Mouse (Mus musculus): ENCODE measurements at regions not wholly inside any gene's neighbourhood (a gene's known extent, or its start where the extent isn't known, plus 50 kb on each side); places are given as distances from the start of the nearest gene placed in this dataset.
"Not testable (repeated sequence)": the region's sequence is repeated elsewhere in the genome, so short reads cannot be mapped to it uniquely, and the experiment has no call there.

DNA sequence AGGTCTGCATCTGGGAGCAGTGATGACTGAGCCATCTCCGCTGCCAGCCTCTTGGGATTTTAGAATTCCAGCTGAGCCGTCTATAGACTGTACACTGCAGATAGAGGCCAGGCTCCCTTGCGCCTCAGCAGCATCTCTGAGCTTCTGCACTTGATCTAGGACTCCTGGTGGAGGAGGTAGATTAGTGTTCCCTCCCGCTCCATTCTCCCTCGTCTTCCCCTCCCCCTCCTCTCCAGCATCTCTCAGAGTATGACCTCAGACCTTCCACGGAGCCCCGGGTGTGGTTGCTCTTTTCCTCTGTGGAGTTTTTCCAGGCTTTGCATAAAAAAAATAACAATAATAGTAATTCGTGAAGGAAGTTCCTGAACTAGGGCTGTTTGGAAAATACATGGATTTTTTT lies 241.8 kb downstream of the Gadd45g start:
- no peak for DNase-seq (ENCODE audit: low spot score in 2 of 2)

DNA sequence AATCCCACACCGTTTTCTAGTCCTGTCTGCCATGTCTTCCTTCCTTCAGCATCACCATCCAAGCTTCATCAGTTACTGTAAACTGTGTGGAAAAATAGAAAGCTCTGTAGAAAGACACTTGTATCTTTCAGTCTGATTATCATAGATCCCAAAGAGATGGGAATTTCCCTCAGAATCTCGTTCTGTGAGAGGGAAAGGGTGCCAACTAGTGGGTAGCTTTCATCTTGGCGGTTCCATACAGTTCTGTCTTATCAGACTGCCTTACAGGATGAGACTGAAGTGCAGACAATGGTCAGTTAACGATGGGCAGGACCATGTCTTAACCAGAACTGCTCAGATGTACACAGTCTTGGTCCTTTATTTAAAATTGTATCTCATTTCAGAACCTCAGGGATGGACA lies 243.9 kb downstream of the Gadd45g start:
- no peak for DNase-seq (ENCODE audit: low spot score in 2 of 2)

DNA sequence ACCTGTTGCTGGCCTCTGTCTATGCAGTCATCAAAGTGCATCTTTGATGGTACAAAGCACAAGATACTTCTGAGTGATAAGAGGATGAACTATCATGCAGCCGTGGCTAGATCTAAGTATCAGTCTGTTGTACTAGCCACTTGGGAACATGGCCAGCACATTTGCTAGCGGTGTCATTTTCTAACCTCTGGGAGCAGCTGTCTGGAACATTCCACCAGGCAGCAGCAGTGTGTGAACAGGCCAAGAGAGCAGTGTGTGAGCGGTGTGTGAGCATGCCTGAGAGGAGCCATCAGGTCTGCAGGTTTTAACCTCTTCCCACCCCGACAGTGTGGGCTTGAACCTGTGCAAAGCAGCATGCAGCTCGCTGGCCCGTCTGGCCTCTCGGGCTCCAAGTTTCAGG lies 248.3 kb downstream of the Gadd45g start:
- DNase-seq (ENCODE audit: low spot score in 2 of 2), result no peak

DNA sequence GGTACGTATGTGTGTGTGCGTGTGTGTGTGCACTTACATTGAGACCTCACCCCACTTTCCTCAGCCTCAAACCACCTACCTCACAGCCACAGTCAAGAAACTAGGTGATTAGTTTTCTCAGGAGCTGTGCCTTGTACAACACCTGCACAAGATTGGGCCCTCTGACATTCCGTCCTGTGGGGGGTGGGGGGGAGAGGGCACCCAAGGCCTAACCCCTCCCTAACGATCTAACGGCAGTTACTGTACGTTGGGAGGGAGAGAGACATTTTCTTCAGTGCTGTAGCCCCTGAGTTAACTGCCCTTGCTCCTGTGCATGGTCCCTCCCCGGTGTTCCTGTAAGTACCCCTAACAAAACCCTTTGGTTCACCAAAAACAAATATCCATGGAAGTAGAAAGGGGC lies 250.0 kb downstream of the Gadd45g start:
- DNase-seq (ENCODE audit: low spot score in 2 of 2), result no peak

DNA sequence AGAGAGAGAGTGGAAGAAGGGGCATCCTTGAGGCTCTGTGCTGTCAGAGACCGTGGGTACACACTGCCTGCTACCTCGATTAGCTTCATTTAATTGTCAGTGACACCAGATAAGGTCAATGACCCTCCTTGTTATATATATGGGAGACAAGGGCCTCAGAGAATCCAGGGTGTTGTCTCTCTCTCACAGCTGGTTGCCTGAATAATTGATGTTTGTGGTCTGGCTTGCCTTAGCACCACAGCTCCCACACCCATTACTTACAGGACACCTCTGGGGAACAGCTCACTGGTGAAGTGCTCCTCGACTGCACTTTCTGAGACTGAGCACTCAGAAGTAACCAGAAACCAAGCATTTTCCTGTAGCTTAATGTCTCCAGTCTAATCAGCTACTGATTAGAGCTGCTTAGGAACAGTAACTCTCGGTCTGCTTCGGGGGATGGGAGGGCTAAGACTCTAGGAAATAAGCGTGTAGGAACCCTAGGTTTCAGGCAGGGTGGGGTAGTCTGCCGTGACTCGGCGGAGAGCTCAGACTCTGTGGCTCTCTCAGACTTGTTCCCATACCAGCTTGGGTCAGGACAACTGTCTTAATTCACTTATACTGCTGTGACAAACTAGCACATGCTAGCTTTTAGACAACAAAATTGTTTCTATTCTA lies 259.6 kb downstream of the Gadd45g start:
- DNase-seq (ENCODE audit: low spot score in 2 of 2), result no peak

DNA sequence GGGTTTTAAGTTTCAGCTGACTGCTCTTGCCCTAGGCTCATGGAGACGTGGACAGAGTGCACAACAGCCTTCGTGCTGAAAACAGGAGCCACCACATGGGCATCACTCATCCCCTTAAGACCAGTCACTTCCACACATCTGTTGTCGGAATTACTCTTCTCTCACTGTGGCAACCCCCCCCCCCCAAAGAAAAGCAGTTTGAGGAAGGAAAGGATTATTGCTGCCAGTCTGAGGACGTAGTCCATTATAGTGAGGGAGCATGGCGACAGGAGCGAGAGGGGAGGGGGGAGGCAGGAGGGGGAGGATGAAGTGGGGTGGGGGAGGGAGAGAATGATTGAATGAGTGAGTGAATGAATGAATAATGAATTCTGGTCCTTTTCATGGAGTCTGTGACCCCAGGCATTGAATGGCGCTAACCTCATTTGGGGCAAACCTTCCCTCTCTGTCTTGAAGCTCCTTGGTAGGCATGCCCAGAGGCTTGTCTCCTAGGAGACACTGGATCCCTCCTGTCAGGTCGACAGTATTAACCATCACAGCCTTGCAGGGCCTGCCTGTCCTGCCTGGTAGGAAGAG lies 262.0 kb downstream of the Gadd45g start:
- DNase-seq (ENCODE audit: low spot score in 2 of 2), result no peak

DNA sequence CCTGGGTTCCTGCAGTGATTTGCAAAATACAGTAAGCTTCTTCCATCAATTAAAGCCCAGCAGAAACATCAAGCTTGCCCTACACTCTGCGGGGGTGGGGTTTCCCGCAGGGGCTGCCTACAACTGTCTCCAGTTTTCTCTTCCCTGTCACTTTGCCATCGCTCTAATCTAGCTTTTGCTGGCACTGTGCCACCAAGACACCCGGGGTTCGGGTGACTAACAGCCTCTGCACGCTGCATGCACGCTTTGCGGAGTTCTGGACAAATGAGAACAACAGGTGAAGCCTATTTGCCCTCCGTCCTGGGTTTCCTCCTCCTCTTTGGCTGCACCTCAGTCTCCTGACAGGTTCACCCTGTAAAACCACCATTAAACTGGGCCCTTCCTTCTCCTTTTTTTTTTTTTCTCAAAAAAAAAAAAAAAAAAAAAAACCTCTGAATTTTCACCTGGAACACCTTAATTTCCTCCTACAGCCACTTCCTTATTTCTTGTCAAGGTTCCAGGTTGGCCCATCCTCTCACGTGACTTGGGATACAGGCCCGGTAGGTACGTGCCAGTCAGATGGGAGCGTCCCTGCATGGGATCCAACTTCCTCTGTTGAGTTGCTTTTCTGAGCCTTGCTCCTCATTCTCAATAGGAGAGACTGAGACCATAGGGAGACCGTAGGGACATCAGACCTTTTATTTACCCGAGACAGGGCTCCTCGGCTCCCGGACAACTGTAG lies 262.7 kb downstream of the Gadd45g start:
- no peak for DNase-seq (ENCODE audit: low spot score in 2 of 2)

DNA sequence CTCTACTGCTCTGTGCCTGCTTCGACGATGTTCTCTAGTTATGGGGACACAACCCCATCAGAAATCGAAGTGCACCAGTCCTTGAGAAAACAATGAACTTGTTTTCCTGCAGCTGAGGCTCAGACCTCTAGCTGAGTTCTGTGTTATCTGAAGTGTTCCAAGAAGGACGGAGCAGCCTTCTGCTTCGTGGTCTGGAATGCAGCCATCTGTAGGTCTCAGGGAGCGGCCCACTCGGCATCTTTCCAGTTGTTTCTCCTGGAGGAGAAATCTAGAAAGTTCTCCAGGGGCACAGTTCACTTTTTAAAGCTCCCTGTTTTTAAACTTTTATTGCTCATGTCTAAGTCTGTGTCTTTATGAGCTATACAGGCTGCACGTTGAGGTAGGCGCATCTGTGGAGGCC lies 264.3 kb downstream of the Gadd45g start:
- no peak for DNase-seq (ENCODE audit: low spot score in 2 of 2)

DNA sequence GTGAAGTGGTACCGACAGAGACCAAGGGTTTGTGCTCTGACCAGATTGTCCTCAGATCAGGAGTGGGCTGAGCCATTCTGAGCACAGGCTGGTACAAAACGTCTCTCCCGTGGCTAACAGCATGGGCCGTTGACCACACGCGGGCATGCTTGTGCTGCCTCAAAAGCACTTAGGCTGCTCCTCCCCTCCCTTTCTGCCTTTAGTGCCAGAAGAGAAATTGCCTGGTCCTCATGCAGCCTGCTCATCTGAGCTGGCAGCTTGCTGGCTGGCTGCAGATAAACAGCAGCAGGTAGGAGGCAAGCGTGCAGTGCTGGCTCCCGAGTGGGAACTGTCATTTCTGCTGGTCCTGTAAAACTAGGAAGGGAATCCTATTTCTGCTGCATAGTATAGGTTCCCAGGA lies 267.1 kb downstream of the Gadd45g start:
- peak in 1 of 2 experiments; percentile 26 for DNase-seq (ENCODE audit: low spot score in 2 of 2)

DNA sequence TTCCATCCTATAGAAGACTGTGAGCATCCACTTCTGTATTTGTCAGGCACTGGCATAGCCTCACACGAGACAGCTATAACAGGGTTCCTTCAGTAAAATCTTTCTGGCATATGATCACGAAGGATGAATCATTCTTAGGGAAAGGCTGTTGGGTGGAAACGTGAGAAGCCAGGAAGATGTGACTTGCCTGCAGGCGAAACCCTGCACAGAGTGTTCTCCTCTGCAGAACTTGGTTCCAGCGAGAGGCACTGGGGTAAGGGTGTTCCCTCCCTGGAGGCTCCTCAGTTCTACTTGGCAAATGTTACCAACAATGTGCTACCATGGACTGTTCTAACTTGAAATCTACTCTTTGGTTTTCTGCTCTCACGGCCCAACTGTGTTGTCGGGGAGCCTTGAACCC lies 268.0 kb downstream of the Gadd45g start:
- DNase-seq (ENCODE audit: low spot score in 2 of 2), result peak in 1 of 2 experiments; percentile 30

DNA sequence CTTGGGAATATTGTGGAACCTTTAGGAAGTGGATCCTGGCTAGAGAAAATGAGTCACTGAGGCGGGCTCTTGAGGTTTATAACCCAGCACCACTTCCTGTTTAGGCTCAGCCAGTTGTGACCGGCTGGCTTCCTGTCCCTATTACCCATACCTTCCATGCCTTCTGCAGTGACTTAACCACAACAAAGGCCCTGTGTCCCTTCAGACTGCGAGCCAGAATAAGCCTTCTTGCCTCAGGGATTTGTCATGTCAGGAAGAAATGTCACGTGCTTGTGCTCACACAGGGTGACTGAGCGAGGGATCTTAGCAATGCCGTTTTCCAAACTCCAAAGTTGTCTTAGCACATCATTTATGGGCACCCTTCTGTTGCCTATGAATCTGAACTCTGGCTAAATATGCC lies 268.5 kb downstream of the Gadd45g start:
- DNase-seq (ENCODE audit: low spot score in 2 of 2), result no peak

DNA sequence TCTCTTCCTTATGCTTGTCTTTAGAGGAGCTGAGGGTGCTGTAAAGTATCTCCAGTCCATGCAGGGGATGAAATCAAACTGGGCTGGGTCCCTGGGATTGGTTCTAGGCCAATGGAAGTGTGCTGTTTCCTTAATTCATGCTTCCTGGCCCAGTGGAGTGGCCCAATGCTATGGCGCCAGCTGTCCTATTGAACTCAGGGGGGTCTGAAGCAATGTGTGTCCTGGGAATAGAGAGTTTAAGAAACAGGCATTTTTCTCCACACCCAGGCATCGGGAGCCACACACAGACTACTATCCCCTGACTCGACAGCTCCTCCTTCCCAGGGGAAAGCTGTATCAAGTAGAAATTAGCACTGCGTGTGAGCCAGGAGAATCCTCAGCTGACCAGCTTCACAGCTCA lies 269.8 kb downstream of the Gadd45g start:
- no peak for DNase-seq (ENCODE audit: low spot score in 2 of 2)

DNA sequence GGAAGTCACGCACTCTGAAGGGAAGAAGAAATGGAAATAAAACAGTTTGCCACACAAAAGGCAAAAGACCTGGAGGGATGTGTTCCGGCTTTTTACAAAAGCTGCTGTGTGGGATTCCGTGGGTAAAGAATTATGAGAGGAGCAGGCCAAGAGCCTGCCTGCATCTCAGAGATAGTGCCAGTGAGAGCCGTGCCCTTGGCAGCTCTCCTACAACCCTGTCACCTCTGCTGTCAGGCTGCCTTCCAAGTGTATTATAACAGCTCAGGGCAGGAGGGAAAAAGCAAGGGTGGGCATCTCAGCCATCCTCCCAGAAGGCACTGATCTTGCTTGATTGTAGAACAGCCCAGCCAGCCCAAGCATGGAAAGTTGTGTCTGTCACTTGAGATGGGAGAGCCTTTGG lies 270.3 kb downstream of the Gadd45g start:
- DNase-seq (ENCODE audit: low spot score in 2 of 2), result no peak

DNA sequence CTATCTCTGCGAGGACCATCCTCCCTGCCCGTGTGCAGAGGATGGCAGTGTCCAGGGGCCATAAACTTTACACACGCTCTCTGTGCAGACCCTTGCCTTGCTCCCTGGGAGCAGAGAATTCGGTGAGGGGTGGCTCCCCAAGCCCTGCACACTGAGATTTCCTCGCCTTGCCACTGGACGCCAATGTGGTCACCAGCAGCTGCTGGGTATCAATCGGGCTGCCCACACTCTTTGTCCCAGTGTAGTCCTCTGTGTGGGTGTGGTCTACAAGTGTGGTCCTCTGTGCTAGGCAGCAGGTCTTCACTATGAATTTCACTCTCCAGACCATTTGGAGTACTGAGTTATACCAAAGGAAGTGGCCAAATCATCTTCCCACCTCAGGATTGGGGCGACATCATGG lies 274.3 kb downstream of the Gadd45g start:
- no peak for DNase-seq (ENCODE audit: low spot score in 2 of 2)

DNA sequence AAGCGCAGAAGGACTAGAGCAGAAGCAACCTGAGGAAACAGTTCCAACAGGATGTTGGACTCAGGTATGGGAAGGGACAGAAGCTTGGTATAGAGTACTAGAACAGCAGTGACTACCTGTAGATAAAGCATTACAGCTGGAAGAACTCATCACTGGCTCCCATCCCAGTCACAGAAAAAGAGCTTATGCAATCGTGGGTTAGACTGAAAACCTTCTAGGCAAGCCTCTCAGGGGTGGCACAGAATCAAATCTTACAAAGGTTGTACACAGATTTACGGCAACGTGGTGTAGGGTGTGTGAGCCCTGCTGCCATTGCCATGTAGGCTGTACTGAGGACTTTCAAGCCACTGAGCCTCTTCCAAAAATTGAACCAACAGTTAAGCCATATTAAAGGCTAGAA lies 278.6 kb downstream of the Gadd45g start:
- peak in 1 of 2 experiments; percentile 12 for DNase-seq (ENCODE audit: low spot score in 2 of 2)

DNA sequence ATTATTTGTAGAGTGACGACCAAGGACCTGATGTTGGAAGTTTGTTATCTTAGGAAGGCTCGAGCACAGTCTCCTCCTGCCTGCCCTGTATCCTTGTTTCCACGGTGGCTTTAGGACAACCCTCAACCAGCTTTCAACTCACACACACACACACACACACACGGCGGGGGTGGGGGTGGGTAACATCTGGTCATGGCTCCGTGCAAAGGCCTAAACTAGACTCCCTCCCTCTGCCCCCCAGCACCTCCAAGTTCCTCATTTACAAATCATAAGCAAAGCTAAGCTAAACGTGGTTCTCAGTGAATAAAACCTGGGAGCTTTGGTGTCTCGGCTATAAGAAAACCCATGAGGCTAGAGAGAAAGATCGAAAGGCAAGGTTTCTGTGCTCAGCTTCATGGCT lies 281.3 kb downstream of the Gadd45g start:
- DNase-seq (ENCODE audit: low spot score in 2 of 2), result no peak

DNA sequence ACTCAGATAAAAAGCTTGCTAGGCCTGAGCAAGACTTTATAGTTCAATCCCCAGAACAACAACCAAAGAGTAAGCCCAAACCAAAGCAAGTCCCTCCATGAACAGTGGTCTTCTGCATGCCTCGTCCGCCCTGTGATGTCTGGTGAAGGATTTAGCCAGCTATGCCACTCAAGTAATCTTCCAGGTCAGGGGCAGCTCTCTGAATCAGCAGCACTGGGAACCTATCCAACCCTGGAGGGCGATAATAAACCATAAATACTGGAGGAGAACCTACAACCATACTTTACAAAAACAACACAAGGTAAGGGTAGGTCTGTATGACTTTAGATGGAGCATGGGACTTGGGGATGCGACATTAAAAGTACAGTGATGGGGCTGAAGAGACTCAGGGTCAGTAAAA lies 283.0 kb downstream of the Gadd45g start:
- DNase-seq (ENCODE audit: low spot score in 2 of 2), result no peak

DNA sequence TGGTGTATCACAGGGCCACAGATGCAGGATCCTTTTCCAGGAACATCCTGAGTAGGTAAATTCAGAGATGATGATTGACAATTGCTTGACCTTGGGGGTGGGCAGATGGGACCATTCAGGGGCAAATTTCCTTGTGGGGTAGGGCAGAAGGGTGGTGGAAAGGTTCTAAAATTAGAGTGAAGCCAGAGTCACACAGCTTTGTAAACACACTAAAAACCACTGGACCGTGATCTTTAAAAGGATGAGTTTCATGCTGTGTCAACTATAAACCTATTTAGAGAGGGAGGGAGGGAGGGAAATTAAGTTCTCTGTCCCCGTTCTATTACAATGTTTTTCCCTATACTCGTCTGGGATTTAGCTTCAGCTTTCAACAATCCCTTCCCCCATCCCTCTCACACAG lies 286.7 kb downstream of the Gadd45g start:
- no peak for DNase-seq (ENCODE audit: low spot score in 2 of 2)

DNA sequence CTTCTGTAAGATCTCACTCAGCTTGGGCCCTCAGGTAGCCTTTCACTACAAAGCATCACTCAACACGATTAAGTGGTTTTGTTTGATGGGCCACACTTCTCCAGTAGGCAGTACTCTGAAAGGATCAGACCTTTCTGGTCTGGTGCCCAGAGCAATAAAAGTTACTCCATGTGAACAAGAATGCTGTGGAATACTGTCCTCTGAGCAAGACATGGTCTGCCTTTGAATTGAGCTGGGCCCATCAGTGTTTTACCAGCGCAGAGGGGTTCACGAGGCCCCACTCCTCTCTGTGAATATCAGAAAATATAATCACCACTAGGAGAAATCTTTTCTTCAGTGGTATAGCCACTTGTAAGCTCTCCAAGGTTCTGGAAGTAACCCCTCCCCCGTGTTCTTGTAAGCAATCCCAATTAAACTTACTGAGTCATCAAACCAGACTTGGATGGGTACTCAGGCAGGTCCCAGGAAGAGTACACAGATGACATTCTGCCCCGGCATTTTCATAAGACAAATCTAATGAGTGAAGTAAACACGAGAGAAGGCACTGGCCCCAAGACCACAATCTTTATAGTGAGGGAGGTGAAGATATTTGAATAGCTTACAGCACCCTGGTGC lies 292.0 kb downstream of the Gadd45g start:
- DNase-seq (ENCODE audit: low spot score in 2 of 2), result no peak

DNA sequence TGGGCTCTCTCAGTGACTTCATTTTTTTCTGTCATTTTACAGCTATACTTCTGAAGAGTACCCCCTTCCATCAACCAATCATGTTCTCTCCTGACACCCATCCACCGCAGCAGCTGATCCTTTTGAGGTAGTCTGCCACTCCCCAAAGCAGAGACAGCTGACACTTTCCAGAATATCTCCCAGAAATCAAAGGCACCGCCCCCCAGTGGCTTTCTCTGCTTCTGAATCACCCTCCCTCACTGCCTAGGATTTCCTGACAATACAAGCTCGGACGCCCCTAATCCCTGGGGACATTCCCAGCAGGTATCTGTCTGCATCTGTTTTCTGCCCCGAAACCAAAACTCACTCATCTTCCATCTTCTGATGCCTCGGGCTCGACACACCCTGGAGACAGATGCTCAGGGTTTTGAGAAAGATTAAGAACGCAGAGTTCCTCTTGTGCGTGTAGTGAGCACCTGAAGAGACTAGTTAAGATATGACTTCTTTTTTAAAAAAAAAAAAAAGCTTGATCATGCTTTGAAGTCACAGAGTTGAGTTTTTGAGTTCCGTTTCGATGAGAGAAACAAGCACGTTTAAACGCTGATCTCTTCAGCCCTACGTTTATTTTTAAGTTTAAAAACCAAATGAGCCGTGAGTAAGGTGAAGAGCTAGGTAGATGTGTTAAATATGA lies 292.8 kb downstream of the Gadd45g start:
- DNase-seq (ENCODE audit: low spot score in 2 of 2), result no peak

DNA sequence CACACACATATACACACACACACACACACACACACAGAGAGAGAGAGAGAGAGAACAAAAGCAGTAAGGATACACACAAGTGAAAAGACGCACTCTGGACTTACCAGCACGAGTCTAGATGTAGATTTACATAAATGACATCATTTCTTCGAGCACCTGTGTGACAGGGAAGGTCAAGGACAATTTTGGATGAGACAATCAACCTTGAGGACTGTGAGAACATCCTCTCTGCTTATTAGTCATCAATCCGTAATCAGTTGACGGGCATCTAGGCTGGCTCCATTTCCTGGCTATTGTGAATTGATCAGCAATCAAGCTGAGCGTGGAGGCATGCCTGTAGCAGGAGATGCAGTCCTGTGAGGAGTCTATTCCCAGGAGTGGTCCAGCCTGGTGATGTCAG lies 293.7 kb downstream of the Gadd45g start:
- DNase-seq (ENCODE audit: low spot score in 2 of 2), result no peak

DNA sequence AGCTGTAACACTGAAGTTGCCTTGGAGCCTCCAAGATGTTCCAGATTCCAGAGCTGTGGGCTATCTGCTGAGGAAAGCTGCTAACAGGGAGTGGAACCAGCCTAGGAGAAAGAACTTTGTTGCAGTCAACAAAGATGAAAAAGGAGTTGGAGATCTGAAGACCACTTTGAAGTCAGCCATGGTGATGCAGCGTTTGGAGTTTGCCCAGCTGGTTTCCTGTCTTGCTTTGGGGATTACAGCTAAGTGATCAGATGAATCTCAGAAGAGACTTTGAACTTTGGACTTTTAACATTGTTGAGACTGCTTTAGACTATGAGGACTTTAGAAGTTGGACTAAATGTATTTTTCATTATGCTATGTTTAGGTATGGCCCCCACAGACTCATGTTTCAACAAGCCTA lies 297.6 kb downstream of the Gadd45g start:
- not testable (repeated sequence) for DNase-seq (ENCODE audit: low spot score in 2 of 2)
